Mouse (Mus musculus) adrenal gland, postnatal 4 days (tissue): ENCODE data around the gene Hoxd9. TPM values are rescaled to one million over a fixed set of nuclear protein-coding genes. Genes with fewer than 3 reads are reported as not detected.

ENCODE experiments used
- DNase-seq, 2 experiments: peaks; one replicate each; pipeline ENCODE4 v3.0.0; 2021 to 2022; ENCODE audit warnings: low spot score in 2 of 2, mixed read lengths in 2 of 2
- long read RNA-seq, 2 experiments: library from polyadenylated mRNA; stranded (forward); transcript quantifications; one replicate each; pipeline ENCODE4 v2.0.0; 2021
- total RNA-seq, 2 experiments: library from RNA; stranded (reverse); gene quantifications; 2 replicates each; pipeline ENCODE4 v1.2.3; 2021

Hoxd9 gene
- total RNA-seq, result 10 to 100 TPM in 1 of 2 experiments, 1 to 10 TPM in 1; 7.1 to 17.8 TPM
- long read RNA-seq, experiment 1, partial matches to known transcripts, result 0 of 6 reads
- long read RNA-seq, experiment 1, other reads (novel, unspliced or antisense), result 2 of 6 reads
- long read RNA-seq, experiment 2, transcript Hoxd9-201 (2 exons, 2,136 nt), result major isoform, 22 of 27 reads
- long read RNA-seq, experiment 2, partial matches to known transcripts, result 0 of 27 reads
- long read RNA-seq, experiment 2, other reads (novel, unspliced or antisense), result 5 of 27 reads

DNA sequence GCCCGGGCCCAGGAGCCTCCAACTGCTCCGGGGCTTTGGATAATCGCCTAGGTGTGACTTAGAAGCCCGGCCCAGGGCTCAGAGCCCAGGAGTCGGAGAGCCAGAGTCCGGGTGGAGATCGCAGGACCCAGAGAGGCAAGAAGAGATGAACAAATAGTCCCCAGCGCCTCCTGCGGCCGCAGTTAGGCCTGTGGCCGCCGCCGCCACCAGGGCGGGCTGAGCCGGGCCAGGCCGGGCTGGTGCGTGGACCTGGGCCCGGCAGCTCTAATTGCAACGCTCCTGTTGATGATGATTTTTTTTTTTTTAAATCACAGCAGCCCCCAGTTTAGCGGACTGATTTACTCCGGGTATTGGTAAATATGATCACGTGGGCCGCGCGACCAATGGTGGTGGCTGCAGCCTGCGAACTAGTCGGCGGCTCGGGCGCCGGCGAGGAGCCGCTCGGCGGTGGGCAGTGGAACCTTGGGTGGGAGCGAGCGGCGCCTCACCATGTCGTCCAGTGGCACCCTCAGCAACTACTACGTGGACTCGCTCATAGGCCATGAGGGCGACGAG is at the start of gene Hoxd9:
Gene Hoxd9 (plus strand): TSS at position 161 of the 555 bp plus-strand sequence.
- DNase-seq, result no peak

GRCm38 (mm10) chr2:74652996-74653340 is 44.6 kb upstream of the Hoxd9 start:
- no peak for DNase-seq

GRCm38 (mm10) chr2:74653781-74654535 is 43.6 kb upstream of the Hoxd9 start:
- DNase-seq, result no peak

DNA sequence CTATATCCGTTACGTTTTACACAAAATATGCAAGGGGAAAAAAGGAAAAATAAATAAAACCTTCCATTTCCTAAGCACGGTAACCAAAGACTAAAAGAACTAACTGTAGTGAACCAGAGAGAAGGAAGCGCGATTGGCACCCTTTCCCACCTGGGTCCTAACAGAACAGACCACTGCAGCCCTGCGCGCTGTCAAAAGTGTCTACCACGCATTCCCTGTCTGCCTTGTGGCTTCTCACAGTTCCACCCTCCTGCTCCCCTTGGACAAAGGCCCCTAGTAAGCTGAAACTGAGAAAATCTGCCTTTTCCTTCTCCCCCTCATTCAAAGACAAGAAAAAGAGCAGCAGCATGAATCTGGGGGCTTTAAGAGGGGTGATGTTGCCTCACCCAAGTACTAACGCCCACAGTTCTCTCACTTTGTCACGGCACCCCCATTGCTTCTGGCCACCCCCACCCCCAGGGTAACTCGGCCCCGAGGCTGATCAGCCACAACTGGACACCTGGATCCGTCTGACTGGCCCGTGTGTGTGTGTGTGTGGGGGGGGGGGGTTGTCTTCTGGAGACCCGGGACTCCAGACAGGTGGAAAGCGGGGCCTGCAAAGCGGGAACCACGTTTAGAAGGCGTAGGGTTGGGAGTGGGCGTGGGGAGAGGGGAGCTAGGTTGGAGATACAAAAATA is 42.6 kb upstream of the Hoxd9 start:
- no peak for DNase-seq

DNA sequence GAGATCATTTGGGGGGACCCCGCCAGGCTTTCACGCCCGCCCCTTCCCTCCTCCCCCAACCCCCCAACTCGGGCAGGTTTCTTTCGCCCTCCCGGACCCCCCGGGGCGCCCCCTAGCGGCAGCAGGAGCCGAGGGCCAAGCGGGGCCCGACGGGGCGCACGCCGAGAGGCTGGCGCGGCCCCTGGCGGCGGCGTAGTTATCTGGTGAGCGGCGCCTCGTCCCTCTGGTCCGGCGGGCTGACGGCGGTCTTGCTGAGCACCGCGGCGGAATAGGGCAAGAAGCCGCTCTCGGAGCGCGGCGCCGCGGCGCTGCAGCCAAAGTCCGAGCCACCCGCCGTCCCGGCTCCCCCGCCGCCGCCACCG is 42.1 kb upstream of the Hoxd9 start:
- DNase-seq, result no peak

- DNase-seq, result no peak
Measured at GRCm38 (mm10) chr2:74655821-74656631, 41.5 kb upstream of the Hoxd9 start.

DNA sequence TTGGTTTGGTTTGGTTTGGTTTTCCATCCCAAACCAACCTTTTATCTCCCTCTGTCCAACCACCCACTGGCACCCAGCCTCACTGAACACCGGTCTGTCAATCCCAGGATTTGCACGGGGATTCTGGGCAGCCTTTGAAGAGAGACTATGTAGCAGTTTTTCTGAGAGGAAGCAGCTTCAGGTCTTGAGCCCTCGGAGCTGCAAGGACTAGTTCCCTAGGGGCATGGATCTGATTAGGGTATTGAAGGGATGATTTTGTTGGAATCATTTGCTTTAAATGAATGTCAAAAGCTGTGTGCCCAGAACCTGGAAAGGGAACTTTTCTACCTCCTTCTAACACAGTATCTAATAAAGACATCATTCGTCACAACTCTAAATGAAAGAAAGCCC is 40.9 kb upstream of the Hoxd9 start:
- DNase-seq, result no peak

DNA sequence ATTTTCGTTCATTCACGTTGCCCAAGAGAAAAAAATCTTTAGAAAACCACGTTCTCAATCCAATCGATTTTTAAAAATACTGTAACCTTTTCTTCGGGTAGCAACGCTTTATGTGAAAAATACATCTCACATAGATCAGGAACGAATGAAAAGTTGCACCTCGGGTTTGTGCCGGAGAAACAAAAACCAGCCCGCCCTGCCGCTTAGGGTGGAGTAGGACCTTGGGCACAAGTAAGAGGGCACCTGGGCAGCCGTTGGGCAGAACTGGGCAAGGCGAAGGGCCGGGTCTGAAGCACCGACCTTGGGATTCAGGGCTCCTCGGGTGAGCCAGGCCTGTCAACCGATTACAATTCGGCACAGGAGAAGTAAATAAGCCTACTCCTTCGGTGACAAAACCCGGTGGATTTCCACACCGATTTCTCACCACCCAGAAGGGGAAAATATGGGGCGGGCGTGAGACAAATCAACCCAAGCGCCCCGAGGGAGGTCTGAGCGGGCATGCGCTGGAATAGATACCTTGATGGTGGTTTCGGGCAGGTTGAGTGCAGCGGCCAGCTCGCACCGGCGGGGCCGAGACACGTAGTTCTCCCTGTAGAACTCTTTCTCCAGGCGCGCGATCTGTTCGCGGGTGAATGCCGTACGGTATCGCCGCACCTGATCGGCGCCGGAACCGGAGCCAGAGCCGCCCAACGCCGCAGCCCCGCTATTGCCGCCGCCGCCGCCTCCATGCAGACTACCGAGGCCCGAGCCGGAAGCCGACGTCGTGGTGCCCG is 40.1 kb upstream of the Hoxd9 start:
- no peak for DNase-seq

DNA sequence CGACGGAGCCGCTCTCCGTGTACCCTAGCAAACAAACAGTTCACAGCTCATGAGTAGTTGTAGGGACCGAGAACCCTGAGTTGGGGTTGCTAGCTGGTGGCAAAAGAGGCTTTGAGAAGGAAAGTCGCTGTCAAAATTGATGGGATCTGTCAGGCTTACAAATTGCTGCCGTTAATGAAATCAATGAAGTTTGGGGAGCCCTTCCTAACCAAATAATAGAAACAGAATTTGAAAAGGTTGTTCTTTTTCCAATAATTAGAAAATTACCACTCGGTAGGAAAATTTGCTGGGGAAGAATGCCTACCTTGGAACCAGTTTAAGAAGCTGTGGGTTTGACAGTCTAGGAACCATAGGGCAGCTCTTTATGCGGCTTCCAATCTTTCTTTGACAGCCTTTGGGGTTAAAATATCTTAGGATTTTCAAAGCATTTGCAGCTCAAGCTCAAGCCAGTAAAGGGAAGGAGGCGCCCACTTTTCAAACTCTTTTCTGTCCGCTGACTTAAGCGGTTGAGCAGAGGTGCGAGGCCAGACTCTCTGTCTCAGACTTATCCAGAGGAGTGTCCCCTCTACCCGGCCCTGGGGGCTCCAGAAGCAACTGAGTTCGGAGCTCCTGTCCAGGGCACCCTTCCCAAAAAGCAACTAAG is 39.4 kb upstream of the Hoxd9 start:
- DNase-seq, result no peak

- DNase-seq, result no peak
Measured at GRCm38 (mm10) chr2:74658667-74659371, 38.7 kb upstream of the Hoxd9 start.

DNA sequence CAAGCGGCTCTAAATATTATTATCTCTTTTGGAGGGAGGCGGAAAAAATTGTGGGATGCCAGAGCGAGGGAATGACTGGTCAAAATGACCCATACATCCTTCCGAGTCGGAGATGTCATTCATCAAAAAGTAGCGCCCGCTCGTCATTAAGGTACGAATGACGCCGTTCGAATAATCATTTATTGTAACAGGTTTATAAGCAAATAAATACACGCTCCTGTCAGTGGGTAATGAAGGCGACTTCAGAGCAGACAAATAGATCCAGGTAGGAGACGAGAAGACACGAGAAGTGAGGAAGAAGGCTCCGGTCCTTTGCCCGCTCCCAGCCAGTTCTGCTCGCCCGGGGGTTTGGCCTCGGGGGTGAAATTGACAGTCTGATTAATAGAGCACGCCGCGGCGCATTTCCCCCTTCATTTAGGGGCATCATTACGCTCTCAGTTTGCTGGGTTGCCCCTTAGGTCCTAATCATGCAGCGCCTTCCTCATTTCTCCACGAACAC is 38.0 kb upstream of the Hoxd9 start, which contains the start of gene Evx2:
Gene Evx2 (minus strand): TSS at position 51 of the 499 bp plus-strand sequence.
- DNase-seq, result no peak

GRCm38 (mm10) chr2:74660421-74661375 is 36.8 kb upstream of the Hoxd9 start:
- no peak for DNase-seq

- no peak for DNase-seq
Measured at GRCm38 (mm10) chr2:74661685-74662084, 35.8 kb upstream of the Hoxd9 start.

DNA sequence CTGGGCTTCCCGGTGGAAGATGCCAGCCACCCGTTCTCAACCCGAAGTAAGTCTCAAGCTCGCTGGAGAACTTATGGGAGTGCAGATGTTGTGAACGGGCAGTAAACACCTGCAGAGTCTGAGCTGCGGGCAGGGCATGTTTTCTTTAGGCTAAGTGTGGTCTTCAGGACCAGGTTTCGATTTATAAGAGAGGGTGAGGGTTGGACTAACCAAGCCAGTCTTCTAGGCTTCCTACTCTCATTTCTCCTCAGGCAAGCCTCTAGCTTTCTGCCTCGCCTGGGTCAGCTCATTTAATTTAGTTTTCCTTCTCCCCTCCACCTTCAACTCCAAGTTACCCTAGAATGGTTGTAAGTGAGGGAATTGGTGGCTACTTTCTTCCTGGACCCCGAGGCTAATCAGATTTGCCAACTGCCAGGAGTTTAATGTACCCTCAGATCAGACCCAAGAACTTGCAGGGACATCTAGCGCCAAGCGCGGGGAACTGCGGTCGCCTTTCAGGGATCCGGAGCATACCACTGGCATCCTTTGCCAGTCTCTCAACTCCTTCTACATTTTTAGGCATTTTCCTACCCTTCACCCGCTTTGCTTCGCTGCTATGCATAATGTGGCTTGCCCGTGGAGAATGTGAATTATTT is 34.1 kb upstream of the Hoxd9 start:
- DNase-seq, result no peak

DNA sequence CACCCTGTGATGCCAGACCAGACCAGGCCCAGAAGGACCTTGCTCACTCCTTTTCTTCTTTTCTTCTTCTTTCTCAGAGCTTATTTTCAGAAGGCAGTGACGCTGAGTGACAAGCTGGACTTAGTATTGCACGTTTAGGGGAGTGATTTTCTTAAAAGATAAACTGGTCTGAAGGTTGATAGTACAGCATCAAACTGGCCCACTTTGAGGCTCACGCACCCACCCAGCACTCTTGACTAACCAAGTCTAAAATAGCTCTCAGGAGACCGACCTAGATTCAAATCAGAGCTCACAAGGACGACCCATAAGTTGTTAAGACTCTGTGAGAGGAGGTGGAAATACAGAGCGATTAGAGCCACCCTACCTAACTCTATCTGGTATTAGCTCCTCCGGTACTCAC is 31.1 kb upstream of the Hoxd9 start:
- no peak for DNase-seq

DNA sequence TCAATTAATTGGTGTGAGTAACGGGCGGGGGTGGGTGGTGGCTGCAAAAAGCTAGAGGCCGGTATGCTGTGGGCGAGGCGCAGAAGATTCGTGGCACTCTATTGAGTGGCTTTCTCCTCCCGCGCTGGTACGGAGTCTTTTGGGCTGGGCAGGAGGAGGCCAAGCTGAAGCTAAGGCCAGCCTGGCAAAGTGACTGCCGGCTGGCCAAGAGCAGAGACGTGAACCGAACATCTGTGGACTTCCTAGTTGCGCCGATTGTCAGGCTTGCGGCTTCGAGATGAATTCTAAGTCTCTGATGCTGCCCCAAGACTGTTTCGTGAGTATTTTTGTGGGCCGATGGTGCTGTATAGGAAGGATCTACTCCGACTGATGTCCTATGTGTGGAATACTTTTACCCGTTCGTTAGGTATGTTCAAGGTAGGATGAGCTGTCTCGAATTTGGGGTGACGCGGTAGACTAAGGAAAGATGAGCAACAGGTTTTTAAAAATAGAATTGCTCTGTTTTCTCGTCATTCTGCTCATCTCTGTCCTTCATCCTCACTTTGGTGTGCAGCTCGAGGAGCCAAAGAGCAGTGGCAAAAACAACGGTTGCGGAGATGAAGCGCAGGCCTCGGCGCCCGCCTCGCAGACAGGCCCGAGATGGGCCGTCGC is 30.2 kb upstream of the Hoxd9 start:
- no peak for DNase-seq

DNA sequence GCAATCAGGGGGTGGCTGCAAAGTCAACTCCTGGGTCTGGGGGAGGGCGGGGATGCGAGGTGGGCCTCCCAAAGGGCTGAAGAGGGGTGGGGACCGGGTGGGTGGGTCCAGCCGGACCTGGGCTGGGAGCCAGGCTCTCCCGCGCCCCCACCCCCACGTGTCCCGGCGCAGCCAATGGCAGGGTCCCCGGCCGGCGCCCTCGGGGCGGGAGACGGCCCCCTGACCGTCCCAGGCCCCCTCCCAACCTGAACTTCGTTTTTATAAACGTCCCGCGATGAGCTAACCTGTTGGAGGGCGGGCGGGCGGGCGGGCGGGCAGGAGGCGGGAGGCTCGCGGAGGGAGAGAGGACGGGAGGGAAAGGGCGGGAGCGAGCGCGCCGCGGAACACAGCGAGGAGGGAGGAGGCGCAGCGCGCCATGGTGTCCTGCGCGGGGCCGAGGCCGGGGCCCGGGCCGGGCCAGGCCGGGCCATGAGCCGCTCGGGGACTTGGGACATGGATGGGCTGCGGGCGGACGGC is 29.6 kb upstream of the Hoxd9 start, which contains the start of gene Hoxd13:
Gene Hoxd13 (plus strand): TSS at position 469 of the 516 bp plus-strand sequence.
- no peak for DNase-seq
